Mouse (Mus musculus) erythroblast, embryonic 14.5 days (primary cell): Measurements from ENCODE around the gene Foxa2.

ENCODE experiments used
- GATA1 ChIP-seq: IDR thresholded peaks from 2 replicates; pipeline ENCODE4 v1.6.1; 2012; ENCODE audit warnings: low read length, inconsistent platforms, mixed read lengths
- TAL1 ChIP-seq: IDR thresholded peaks from 3 replicates; pipeline ENCODE4 v1.6.1; 2012; ENCODE audit warnings: low read length, inconsistent platforms, mixed read lengths

DNA sequence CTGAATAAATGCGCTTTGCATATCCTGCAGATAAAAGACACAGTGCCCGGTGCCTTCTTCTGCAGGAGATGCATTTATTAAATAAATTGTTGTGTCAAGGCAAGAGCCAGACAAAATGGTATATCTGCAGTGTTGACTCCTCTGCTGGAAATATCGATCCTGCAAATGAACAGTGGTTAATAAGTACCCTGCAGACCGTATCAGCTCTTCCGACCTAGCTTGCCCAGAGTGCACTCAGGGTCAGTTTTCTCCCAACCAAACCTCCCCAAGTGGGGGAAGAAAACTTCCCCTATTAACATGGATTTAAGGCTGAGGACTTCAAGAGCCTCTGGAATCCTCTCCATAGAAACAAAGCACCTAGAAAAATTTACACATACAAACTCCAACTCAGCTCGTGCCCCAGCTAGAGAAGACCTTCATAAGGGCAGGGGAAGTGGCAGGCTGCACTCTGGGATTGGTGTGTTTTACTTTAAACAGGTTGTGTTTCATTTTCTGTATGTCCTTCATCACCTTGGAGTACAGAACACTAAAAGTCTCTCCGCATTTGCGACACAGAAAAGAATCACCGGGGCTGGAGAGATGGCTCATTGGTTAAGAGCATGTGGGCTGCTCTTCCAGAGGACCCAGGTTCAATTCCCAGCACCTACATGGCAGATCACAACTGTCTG is 22.4 kb downstream of the Foxa2 start:
- TF ChIP-seq GATA1: no peak
- no peak for TF ChIP-seq TAL1
